Mouse (Mus musculus): ENCODE measurements around the gene Nkain1.

- no peak for TF ChIP-seq GATA1 (IDR thresholded peaks at IDR 0.05; ENCODE audit: borderline replicate concordance, low read length)
- no peak for TF ChIP-seq FLI1 (IDR thresholded peaks at IDR 0.05; ENCODE audit: low read length)
Measured at GRCm38 (mm10) chr4:130540831-130541230, 33.1 kb downstream of the Nkain1 start.

Measured in megakaryocyte, embryonic 14.5 days (primary cell).